Mouse (Mus musculus) G1E (cell line): ENCODE data around the gene Ppp1r32.

Source experiments
- CTCF ChIP-seq: IDR thresholded peaks from 2 replicates; pipeline ENCODE4 v1.5.1; 2012; ENCODE audit warnings: low read depth, low read length, inconsistent platforms, mixed read lengths
- GATA1 ChIP-seq: IDR thresholded peaks from 2 replicates; pipeline ENCODE4 v1.6.1; 2012; ENCODE audit warnings: borderline replicate concordance, low read length, inconsistent platforms, mixed read lengths
- GATA2 ChIP-seq: IDR thresholded peaks from 2 replicates; pipeline ENCODE4 v1.6.1; 2012; ENCODE audit warnings: low read depth, low read length, inconsistent platforms, borderline replicate concordance
- POLR2AphosphoS5 ChIP-seq: IDR thresholded peaks from 2 replicates; pipeline ENCODE4 v1.6.1; 2012; ENCODE audit warnings: low read depth, low read length, inconsistent platforms; ENCODE audit not compliant: insufficient replicate concordance
- TAL1 ChIP-seq: conservative IDR thresholded peaks from 2 replicates; pipeline ENCODE4 v1.6.1; 2012; ENCODE audit warnings: low read depth, low read length, inconsistent platforms, mixed read lengths

DNA sequence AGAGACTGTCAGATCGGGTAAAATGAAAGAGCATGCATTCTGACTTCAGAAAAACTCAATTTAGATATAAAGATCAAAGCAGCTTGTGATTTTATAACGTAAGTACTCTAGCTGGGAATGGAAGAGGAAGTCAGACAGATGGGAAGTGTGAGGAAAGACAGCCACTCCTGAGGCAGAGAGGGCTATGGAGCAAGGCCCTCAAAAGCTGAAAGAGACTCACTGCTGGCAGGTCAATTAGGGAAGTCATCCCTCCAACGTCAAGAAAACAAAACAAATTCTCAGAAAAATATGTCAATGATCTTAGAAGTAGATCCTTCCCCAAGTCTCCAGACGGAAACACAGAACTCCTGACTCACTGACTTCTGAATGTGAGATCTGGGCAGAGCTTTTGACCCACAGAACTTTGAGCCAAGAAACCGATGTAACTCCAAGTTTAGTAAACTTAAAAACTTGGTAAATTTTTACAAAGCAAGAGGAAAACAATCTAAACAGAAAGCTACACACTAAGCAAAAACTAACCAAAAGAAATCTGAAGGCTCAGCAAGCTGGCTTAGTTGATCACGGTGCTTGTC, 28.1 kb upstream of the Ppp1r32 start:
- TF ChIP-seq CTCF (no peak), GATA1 (no peak), TAL1 (no peak), POLR2AphosphoS5 (no peak), GATA2 (no peak)
